Mouse (Mus musculus): ENCODE measurements at regions not wholly inside any gene's neighbourhood (a gene's known extent, or its start where the extent isn't known, plus 50 kb on each side); places are given as distances from the start of the nearest gene placed in this dataset.

DNA sequence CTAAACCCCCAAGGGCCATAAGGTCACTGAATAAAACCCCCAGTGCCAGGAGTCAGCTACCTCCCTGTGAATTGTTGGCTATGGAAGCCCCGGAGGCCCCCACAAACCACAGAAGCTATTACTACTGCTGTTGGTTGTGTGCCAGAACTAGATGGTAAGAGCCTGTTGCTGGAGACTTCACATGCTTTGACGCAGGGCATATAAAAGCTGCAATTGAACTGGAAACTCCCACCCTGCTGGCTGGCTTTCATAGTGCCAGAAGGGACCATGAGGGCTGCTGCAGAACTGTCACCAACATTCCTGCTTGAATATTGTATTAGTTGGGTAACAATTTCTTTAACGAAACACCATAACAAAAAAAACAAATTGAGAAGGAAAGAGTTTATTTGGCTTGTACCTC, 66.9 kb upstream of the Tbc1d5 start:
- DNase-seq: no peak

DNA sequence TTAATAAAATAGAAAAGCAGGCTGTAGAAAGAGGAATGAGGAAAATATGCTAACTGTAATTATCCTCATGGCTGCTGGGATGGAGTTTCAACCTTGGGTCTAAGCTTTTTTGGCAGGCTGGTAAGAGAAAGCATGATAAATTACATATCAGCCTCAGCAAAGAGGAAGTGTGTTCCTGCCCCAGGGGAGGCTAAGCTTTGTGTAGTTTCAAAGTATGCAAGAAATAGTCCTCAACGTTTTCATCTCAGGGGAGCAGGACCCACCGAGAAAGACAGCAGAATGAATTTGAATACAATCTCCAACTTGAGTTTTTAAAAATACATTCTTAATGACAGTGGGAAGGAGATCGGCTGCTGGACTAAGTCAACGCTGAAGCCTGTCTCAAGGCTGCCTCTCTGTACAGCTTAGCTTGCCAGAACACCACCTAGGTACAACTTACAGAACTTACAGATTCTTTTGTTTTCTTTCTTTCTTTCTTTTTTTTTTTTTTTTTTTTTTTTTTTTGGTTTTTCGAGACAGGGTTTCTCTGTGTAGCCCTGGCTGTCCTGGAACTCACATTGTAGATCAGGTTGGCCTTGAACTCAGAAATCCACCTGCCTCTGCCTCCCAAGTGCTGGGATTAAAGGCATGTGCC, 61.3 kb upstream of the Tbc1d5 start:
- no peak for DNase-seq

DNA sequence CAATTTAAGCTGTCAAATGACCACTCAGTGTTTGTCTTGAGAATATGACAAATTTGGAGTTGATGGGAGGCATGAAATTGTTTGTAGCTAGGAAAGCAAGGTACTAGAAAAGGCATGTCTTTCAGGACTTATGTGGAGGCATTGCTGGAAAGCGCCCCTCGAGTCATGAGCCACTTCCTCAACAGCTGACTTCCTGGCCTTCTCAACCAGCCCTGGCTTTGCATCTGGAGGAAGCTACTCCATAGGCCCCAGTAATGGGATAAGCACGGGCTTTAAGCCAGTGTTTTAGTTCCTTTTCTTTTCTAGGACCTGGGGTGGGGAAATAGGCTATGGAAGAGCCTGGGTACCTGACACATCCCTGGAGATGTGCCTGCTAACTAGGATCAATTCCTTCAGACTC, 60.3 kb upstream of the Tbc1d5 start:
- no peak for DNase-seq

All from thymus, adult 18-20 months (tissue).